Mouse (Mus musculus) cerebellum, postnatal 4 days (tissue): ENCODE measurements around the gene Slc2a13.

ENCODE experiments used
- DNase-seq, 2 experiments: peaks; one replicate each; pipeline ENCODE4 v3.0.0; 2022; ENCODE audit warnings: low spot score in 2 of 2, mixed read lengths in 1 of 2

Gene Slc2a13

GRCm38 (mm10) chr15:91502235-91502634 lies 70.8 kb downstream of the Slc2a13 start:
- DNase-seq, result no peak

GRCm38 (mm10) chr15:91495014-91495413 lies 78.0 kb downstream of the Slc2a13 start:
- DNase-seq, result no peak

GRCm38 (mm10) chr15:91479924-91480615 lies 93.0 kb downstream of the Slc2a13 start:
- no peak for DNase-seq

- DNase-seq, result peak in 1 of 2 experiments; percentile 46
Observed at GRCm38 (mm10) chr15:91477766-91478165, 95.3 kb downstream of the Slc2a13 start.

GRCm38 (mm10) chr15:91473690-91474409 lies 99.2 kb downstream of the Slc2a13 start:
- DNase-seq, result no peak

- no peak for DNase-seq
Observed at GRCm38 (mm10) chr15:91465331-91465730, 107.7 kb downstream of the Slc2a13 start.

GRCm38 (mm10) chr15:91463857-91464435 lies 109.1 kb downstream of the Slc2a13 start:
- no peak for DNase-seq

- peak in 1 of 2 experiments; percentile 10 for DNase-seq
Observed at GRCm38 (mm10) chr15:91463026-91463661, 109.9 kb downstream of the Slc2a13 start.

- DNase-seq, result no peak
Observed at GRCm38 (mm10) chr15:91461940-91462339, 111.1 kb downstream of the Slc2a13 start.

- no peak for DNase-seq
Observed at GRCm38 (mm10) chr15:91457202-91457601, 115.9 kb downstream of the Slc2a13 start.

GRCm38 (mm10) chr15:91445399-91445798 lies 127.7 kb downstream of the Slc2a13 start:
- no peak for DNase-seq

- no peak for DNase-seq
Observed at GRCm38 (mm10) chr15:91443449-91443848, 129.6 kb downstream of the Slc2a13 start.

- DNase-seq, result no peak
Observed at GRCm38 (mm10) chr15:91439883-91440282, 133.2 kb downstream of the Slc2a13 start.

GRCm38 (mm10) chr15:91425426-91425825 lies 147.6 kb downstream of the Slc2a13 start:
- no peak for DNase-seq

GRCm38 (mm10) chr15:91406979-91407378 lies 166.1 kb downstream of the Slc2a13 start:
- no peak for DNase-seq

GRCm38 (mm10) chr15:91395165-91395564 lies 177.9 kb downstream of the Slc2a13 start:
- no peak for DNase-seq

GRCm38 (mm10) chr15:91383694-91384093 lies 189.4 kb downstream of the Slc2a13 start:
- DNase-seq, result no peak

GRCm38 (mm10) chr15:91382606-91383005 lies 190.5 kb downstream of the Slc2a13 start:
- no peak for DNase-seq

- no peak for DNase-seq
Observed at GRCm38 (mm10) chr15:91381864-91382263, 191.2 kb downstream of the Slc2a13 start.

GRCm38 (mm10) chr15:91378751-91379325 lies 194.2 kb downstream of the Slc2a13 start:
- no peak for DNase-seq

GRCm38 (mm10) chr15:91377568-91377967 lies 195.5 kb downstream of the Slc2a13 start:
- DNase-seq, result no peak

GRCm38 (mm10) chr15:91377105-91377504 lies 196.0 kb downstream of the Slc2a13 start:
- no peak for DNase-seq
